Mouse (Mus musculus): ENCODE results near the gene Itgb5.

Gene Itgb5

GRCm38 (mm10) chr16:33942341-33942740 is 112.9 kb downstream of the Itgb5 start:
- no peak for DNase-seq

DNA sequence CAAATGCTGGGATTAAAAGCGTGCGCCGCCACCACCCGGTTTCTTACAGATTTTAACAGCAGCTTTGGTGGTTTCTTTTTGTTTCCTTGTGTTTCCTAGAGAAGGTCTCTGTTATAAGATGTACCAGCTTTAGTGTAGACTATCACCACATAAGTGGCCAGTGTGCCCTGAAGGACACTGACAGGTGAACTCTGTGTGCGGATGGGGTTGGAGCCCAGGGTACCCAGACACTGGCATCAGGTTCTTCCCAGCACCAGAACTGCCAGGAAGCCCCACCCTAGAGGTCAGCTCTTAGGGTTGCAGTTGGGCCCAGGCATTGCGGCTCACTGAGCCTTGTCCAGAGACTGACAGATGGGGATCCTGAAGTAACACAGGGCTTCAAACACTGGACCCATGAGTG is 113.9 kb downstream of the Itgb5 start:
- no peak for DNase-seq

GRCm38 (mm10) chr16:33944126-33944525 is 114.7 kb downstream of the Itgb5 start:
- DNase-seq: no peak

DNA sequence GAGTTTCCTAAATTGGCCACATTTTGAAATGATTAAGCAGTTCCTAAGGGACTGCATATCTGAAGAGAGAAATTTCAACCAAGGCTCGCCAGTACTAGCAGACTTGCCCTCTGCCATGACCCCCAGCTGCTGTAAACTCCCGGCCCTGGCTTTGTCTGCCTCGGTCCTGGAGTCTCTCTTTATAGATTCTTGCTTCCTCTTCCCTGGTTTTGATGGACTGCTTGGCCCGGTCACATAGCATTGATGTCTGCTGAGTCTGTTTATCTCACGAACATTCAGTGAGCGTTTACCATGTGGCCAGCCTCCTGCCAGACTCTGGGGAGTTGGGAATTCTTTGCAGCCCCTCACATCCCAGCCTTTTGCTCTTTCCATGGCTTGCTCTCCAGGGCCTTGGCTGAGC is 115.3 kb downstream of the Itgb5 start:
- DNase-seq: no peak

DNA sequence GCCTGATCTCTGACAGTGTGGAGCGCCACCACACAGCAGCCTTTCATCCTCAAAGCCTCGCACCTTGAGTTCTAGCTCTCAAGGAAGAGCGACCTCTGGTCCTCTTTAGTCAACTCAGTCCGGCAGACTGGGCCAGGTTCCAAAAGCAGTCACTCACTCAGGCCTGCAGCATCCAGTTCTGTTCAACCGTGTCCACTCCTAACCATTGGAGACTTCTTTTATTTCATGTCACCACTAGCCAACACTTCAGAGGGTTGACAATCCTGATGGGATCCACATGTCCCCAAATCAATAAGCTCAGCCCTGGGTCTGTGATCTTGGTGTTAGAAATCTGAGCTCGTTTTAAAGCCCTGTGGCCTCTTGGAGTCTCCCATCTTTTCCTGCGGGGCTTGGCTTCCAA is 116.6 kb downstream of the Itgb5 start:
- DNase-seq: no peak

DNA sequence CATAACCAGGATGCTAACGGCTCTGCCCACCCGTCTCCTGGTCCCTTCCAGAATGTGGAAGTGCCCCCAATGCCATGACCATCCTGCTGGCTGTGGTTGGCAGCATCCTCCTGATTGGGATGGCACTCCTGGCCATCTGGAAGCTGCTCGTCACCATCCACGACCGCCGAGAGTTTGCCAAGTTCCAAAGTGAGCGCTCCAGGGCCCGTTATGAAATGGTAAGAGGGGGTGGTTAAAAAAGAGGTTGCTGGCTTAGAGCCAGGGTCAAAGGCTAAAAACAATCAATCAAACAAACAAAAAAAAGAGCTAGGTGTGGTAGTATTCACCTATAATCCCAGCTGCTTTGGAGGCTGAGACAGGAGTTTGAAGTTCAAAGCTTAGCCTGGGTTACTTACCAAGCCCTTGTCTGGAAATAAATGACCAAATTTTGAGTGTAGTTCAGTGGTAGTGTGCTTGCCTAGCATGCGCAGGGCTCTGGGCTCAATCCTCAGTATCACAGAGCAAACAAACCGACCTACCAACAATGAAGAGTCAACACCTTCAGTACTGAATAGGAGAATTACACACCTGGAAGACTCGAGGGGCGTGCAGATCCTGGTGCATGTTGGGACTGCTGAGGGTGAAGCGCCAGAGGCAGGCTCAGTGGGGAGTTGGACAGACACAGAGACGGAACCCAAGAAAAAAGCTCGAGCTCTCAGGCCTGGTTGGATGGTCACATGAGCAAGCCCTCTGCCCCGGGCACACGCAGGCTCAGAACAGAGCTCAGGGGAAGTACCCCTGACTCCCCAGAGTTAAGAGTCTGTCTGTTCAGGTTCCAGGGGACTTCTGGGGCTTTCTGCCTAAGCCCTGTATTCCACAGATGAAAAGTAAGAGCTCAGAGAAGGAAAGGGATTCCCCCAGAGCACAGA is 118.5 kb downstream of the Itgb5 start:
- no peak for DNase-seq

GRCm38 (mm10) chr16:33950386-33950785 is 120.9 kb downstream of the Itgb5 start:
- no peak for DNase-seq

DNA sequence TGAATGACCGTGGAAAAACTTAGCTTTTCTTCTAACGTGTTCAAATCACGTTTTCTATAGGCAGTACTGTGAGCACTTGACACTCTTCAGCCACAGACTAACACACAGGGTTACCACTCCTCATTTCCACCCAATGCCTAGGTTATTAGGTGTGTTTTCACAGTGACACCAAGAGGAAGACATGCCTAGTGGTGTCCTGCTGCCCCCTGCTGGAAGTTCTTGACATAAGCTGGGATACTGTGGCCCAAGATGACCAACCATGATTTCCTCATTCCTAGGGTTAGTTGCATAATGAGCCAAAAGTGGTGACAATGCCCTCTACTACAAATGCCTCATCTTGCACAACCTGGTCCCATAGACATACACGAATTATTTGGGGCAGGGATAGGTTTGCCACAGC is 121.4 kb downstream of the Itgb5 start:
- DNase-seq: peak; percentile 79

GRCm38 (mm10) chr16:33953008-33953407 is 123.5 kb downstream of the Itgb5 start:
- no peak for DNase-seq

DNA sequence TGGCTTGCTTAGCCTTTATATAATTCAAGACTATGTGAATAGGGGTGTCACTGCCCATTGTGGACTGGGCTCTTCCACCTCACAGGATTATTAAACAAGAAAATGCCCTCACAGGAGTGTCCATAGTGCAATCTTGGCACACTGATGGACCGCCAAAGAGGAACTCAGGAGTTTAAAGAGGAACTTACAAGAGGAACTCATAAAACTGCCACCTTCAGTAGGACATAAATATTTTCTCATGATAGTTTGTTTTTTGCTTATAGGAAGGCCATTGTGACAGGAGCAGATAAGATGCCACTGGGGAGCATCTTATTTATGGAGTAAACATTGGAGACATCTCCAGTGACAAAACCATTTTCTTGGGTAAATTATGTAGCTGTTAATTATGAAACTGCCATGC is 125.3 kb downstream of the Itgb5 start:
- DNase-seq: no peak

- DNase-seq: no peak
Observed at GRCm38 (mm10) chr16:33963509-33963908, 134.0 kb downstream of the Itgb5 start.

- peak; percentile 14 for DNase-seq
Observed at GRCm38 (mm10) chr16:33965878-33966537, 136.5 kb downstream of the Itgb5 start.

GRCm38 (mm10) chr16:33966538-33967282 is 137.2 kb downstream of the Itgb5 start, which contains the start of gene Umps:
Gene Umps (minus strand): TSS chr16:33967038.
- peak; percentile 94 for DNase-seq

GRCm38 (mm10) chr16:33967283-33967640 is 137.8 kb downstream of the Itgb5 start:
- no peak for DNase-seq

- no peak for DNase-seq
Observed at GRCm38 (mm10) chr16:33979855-33980254, 150.4 kb downstream of the Itgb5 start.

- DNase-seq: no peak
Observed at GRCm38 (mm10) chr16:33983712-33984111, 154.2 kb downstream of the Itgb5 start.

GRCm38 (mm10) chr16:33985372-33985771 is 155.9 kb downstream of the Itgb5 start:
- DNase-seq: no peak

DNA sequence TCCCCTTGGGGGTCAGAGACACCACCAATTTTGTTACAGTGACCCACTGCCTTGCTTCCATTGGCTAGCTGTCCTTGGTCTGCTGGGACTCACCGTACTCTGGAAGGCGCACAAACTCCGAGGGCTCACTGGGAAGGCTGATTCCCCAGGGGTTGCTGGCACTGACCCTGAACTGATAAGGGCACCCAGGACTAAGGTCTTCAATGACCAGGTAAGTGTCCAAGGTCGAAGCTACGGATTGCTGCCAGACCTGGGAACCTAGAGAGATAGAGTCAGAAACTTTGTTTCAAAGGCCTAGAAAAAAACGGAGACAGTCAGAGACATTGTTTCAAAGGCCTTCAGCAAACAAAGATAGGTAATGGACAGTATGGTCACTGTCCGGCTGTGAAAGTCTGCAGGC is 157.5 kb downstream of the Itgb5 start:
- no peak for DNase-seq

DNA sequence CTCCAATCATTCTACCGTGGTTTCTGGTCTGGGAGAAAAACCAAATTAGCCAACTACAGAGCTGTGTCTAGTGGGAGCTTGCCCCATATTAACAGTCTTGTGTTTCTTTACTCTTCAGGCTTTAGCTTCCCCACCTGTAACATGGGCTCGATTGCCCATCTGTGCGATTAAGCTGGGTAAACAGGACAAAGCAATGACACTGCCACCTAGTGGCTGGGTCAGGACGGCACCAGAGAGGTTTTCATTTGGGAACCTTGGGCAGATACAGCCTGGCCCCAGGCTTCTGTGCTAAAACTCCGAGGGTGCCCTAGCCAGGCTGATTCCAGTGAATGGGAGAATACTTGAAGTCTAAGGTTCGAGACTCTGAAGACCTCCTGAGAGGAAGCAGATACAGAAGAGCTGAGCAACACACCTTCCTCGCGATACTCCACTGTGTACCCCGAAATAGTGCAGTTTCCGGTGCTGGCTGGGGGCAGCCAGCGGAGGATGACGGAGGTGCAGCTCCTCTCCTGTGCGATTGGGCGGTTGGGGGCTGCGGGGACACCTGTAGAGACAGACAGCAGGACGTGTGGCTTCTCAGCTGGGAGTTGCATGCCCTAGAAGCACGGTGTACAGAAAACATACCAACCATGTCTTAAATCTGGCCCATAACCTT is 159.0 kb downstream of the Itgb5 start:
- DNase-seq: peak; percentile 72

DNA sequence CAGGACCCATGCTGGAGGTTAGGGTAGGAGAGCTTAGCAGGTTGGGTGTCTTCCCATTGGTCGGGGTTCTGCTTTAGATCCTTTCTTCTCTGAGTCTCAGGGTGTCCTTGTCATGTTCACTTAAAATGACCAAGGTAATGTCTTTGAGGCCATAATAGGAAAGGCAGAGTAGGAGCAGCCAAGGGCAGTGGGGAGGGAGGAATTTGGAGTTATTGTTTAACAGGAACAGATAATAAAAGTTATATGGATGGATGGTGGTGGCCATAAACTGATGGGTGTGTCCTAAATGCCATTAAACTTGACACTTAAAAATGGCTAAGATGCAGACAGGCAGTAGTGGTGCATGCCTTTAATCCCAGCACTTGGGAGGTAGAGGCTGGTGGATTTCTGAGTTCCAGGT is 159.6 kb downstream of the Itgb5 start:
- DNase-seq: no peak

GRCm38 (mm10) chr16:33990712-33991111 is 161.2 kb downstream of the Itgb5 start:
- no peak for DNase-seq

GRCm38 (mm10) chr16:33994321-33994720 is 164.9 kb downstream of the Itgb5 start:
- no peak for DNase-seq

DNA sequence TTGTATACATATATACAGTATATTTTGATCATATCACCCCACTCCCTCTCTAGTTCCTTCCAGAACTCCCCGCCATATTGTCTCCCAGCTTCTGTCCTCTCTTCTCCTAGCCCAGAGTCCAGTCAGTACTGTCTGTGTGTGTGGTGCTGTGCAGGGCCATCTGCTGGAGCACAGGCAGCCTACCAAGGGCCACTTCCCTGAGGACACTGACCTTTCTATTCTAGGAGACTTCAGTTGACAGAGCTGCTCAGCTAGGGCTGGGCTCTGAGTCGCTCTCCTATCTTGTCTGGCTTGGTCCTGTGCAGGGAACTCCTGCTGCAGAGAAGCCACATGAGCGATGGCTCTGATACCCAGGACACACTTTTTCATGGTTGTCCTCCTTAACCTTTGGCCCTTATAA is 166.0 kb downstream of the Itgb5 start:
- DNase-seq: no peak

Measured in thymus, postnatal 14 days (tissue).